Mouse (Mus musculus): ENCODE results near the gene Nr2c2.
"Not testable (repeated sequence)": the region's sequence is repeated elsewhere in the genome, so short reads cannot be mapped to it uniquely, and the experiment has no call there.

Gene Nr2c2

GRCm38 (mm10) chr6:92091130-92091591 lies at the start of gene Nr2c2:
TSS of gene Nr2c2 (plus strand) at chr6:92091390.
- DNase-seq (ENCODE audit: low read depth, low spot score): peak; percentile 89

- no peak for DNase-seq (ENCODE audit: low read depth, low spot score)
Observed at GRCm38 (mm10) chr6:92042055-92042454, 49.1 kb upstream of the Nr2c2 start.

DNA sequence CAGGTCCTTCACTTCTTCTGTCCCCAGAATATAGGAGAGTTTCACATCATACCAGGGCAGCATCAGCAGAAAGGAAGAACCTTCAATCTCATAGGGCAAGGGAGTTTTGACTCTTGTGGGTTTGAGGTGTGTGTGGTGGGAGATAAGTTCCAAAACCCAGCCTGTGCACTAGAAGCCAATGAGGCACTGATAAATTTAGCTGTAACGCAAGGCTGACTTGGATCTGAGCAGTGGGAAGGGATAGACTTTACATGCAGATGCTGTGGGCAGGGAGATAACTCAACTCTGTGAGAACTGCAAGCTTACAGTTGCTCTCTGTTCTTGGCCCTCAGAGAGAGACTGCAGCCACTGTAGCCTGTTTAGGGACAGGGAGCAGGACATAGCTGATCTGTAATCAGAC lies 48.3 kb upstream of the Nr2c2 start:
- no peak for DNase-seq (ENCODE audit: low read depth, low spot score)

DNA sequence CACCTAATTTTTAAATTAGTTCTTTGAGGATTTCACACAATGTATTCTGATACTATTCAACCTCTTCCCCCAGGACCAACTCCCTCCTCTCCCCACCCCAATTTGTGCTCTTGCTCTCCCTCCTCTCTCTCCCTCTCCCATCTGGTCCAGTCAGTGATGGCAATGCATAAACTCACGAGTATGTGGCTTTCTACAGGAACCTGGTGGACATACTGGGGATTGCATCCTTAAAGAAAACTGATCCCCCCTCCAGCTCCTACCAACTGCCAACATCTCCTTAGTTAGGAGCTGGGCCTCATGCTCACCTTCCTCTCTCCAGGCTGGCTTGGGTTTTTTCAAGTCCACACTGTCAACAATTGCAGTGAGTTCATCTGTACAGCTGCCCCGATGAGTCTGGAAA lies 33.4 kb upstream of the Nr2c2 start:
- no peak for DNase-seq (ENCODE audit: low read depth, low spot score)

GRCm38 (mm10) chr6:92061725-92062124 lies 29.5 kb upstream of the Nr2c2 start:
- no peak for DNase-seq (ENCODE audit: low read depth, low spot score)

DNA sequence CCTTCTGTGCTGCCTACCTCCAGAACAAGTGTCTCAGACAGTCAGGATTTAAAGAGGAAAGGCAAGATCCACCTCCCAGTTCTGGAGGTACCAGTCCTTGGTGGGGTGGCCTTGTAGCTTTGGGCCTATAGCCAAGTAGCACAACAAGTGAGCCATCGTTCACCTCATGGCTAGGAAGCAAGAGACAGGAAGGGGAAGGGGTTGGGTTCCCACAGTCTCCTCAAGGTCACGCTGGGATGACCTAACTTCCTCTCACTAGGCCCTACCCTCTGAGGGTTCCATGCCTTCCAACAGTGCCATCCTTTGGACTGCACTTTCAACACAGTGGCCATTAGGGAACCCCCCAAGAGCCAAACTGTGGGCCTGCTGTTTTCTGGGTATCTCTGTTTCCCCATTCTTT lies 27.7 kb upstream of the Nr2c2 start:
- no peak for DNase-seq (ENCODE audit: low read depth, low spot score)

DNA sequence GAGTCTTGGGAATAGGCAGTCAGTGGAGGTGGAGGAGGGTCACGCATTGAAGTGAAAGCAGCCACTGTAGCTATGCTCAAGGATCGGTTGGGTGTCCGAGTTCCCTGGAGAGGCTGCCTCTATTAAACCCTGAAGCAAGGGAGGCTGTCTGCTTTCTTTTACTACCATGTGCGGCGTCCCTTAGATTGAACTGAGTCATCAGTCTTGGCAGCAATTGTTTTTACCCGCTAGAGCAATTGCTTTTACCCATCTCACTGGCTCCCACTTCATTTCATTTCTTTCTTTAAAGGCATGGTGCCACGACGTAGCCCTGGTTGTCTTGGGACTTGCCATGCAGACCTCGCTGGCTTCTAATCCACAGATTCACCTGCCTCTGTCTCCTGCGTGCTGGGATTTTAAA lies 27.1 kb upstream of the Nr2c2 start:
- DNase-seq (ENCODE audit: low read depth, low spot score): no peak

GRCm38 (mm10) chr6:92065721-92066496 lies 25.3 kb upstream of the Nr2c2 start:
- DNase-seq (ENCODE audit: low read depth, low spot score): peak; percentile 15

- DNase-seq (ENCODE audit: low read depth, low spot score): peak; percentile 63
Observed at GRCm38 (mm10) chr6:92067146-92067790, 23.9 kb upstream of the Nr2c2 start.

GRCm38 (mm10) chr6:92071121-92071839 lies 19.9 kb upstream of the Nr2c2 start:
- no peak for DNase-seq (ENCODE audit: low read depth, low spot score)

DNA sequence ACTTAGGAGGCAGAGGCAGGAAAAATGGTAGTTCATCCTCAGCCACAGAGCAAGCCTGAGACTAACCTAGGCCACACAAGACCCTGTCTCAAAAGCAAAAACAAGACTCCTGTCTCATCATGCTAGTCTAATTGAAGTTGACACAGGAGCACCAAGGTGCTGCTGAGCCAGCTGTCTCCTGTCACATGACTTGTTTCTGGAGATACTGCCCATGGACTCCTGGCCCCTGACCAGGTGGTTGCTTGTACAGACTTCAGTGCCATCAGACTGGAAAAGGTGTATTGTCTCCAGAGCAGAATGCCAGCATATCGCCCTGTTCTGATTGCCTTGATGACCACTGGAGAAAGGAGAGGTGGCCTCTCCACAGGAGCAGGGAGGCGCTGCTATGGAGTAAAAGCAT lies 10.5 kb upstream of the Nr2c2 start:
- no peak for DNase-seq (ENCODE audit: low read depth, low spot score)

GRCm38 (mm10) chr6:92082756-92083155 lies 8.4 kb upstream of the Nr2c2 start:
- no peak for DNase-seq (ENCODE audit: low read depth, low spot score)

DNA sequence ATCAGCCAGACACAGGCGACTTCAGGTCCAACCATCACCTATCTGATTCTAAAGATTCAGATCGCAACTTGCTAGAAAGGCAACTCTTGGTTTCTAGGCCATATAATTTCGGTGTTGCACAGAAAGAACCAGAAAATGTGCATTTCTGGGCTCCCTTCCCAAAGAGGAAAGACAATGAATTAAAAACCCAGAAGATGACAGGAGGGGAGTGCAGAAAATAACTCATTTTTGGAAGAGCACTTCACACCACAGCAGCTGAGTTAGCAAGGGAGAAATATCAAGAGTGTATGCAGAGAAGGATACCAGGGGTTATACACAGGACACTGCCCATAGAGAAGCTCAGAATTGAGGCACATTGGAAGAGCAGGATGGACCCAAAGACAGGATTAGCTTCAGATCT lies 6.3 kb upstream of the Nr2c2 start:
- no peak for DNase-seq (ENCODE audit: low read depth, low spot score)

DNA sequence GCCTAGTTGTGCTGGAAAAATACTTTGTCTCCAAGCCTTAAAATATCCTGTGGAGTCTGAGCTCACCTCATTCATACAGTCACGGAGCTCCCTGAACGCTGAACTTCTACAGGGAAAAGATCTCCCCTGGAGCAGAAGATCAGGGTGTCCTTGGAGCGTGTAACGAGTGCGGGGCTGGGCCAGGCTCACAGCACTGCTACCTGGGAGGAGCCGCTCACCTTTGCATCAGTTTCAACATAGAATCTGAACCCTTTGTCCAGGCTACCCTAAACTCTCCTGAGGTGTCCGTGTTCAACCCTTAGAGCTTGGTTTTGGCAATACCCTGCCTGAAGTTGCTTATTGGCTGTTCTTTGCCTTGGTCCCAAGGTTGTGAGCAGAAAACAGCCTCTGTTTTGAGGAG lies 2.0 kb upstream of the Nr2c2 start:
- DNase-seq (ENCODE audit: low read depth, low spot score): not testable (repeated sequence)

DNA sequence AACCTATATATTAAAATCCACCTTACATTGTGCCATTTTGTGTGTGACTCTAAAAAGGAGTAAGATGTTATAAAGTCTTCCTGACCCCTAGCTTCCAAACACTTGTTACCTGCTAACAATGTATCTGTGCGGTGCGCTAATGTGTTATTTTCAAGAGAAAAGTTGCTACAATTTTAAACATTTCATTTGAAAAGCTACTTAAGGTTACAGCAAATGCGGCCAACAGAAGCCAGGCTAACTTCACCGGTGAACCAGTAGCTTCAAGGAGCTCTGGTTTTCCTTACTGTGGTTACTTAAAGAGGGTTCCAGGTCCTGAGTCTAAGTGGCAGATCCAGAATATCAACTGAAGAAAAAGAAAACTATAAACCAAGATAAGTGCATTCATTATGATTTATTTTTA lies 1.2 kb upstream of the Nr2c2 start:
- no peak for DNase-seq (ENCODE audit: low read depth, low spot score)

GRCm38 (mm10) chr6:92090497-92090896 lies 693 bp upstream of the Nr2c2 start:
- DNase-seq (ENCODE audit: low read depth, low spot score): no peak

DNA sequence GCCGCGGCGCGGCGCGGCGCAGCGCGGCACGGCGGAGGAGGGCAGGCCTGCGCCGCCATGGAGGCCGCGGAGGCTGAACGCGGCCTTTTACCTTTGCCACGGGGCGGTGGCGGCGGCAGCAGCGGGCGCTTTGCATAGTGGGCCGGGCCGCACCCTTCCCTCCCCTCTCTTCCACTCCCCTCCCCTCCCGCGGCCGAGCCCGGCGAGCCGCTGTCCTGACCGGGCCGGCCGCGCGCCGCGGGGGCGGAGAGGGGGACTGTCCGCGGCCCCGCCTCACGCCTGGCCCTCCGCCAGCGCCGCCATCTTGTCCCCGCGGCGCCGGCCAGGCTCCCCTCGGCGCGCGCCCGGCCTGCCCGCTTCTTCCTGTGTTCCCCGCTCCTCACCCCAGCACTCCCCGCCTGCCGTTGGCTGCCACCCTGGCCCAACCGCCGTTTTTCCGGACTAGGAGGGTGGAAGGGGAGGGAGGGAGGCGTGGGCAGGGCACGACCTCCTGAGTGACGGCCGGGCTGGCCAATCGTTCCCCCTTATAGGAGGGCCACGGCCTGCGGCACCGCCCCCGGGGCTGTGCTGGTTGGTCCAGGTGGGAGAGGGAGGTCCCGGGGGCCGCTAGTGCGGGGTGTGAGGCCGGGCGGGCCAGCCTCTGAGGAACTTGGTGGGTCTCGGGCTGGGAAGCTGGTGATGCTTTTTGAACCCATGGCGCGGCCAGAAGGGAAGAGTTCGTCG lies 738 bp downstream of the Nr2c2 start:
- peak; percentile 99 for DNase-seq (ENCODE audit: low read depth, low spot score)

GRCm38 (mm10) chr6:92092737-92093136 lies 1.5 kb downstream of the Nr2c2 start:
- no peak for DNase-seq (ENCODE audit: low read depth, low spot score)

DNA sequence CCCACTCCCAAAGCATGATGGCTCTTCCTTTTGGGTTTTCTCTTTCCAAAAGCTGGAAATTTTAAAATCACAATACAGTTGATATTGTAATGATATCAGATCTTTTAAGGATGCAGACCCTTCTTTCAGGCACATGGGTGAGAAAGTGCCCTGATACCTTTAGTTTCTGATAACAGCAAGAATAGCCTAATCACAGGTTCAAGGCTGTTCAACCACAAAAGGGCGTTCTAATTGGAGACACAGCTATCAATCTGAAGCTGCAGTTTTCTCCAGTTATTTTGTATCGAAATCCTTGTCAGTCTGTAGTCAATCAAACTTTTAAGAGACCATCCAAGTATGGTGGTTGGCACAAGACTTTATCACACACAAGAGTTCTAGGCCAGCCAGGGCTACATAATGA lies 2.7 kb downstream of the Nr2c2 start:
- DNase-seq (ENCODE audit: low read depth, low spot score): no peak

GRCm38 (mm10) chr6:92100679-92101360 lies 9.6 kb downstream of the Nr2c2 start:
- DNase-seq (ENCODE audit: low read depth, low spot score): peak; percentile 23

DNA sequence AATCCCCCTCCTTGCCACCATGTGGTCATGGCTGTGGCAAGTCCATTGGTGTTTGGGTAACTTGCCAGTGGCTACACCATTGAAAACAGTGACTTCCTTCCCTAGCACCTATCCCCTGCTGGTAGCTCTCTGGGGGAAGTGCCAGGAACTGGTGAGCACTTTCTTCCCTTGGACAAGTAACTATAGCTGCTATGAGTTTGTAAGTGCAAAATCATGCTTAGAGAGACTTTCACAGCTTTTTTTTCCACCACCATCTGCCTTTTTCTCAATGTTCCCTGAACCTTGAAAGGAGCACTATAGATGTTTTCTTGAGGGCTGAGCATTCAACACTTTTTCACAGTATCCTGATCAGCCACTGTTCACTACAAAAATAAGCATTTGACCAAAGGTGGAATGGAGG lies 33.4 kb downstream of the Nr2c2 start:
- DNase-seq (ENCODE audit: low read depth, low spot score): no peak

All from CD4-positive helper T cell, adult 2 months (primary cell).